ENCODE assay signal across 8 mouse cellular contexts in genomic region chr8:128358406-128358755, GRCm38 (mm10). TPM values are rescaled to one million over a fixed set of nuclear protein-coding genes. Genes with fewer than 3 reads are reported as not detected.
DNase-seq lines count a peak whose midpoint lies in the region; ATAC-seq and TF ChIP-seq lines count a peak whose summit lies in the region.

Gene Nrp1 (plus strand): TSS chr8:128358604.

- TF ChIP-seq CTCF in brain, embryonic 14.5 days (IDR thresholded peaks at IDR 0.05; ENCODE audit: borderline replicate concordance, extremely low read depth, insufficient read depth, insufficient read length): no peak

- no peaks in the 10 kb centered on the region for H3K9me3 ChIP-seq in intestine, embryonic 14.5 days (ENCODE audit: control insufficient read depth, low read length)
- no peaks in the 10 kb centered on the region for H3K9me3 ChIP-seq in limb, embryonic 11.5 days (ENCODE audit: control insufficient read depth, low read length)
- H3K9me3 ChIP-seq in midbrain, embryonic 12.5 days: no peaks in the 10 kb centered on the region
- no peaks in the 10 kb centered on the region for H3K9me3 ChIP-seq in stomach, embryonic 14.5 days (ENCODE audit: control insufficient read depth, low read depth, low read length)

- H3K4me2 ChIP-seq in intestine, embryonic 14.5 days (ENCODE audit: low read length): peak within 1 kb of the TSS; percentile 92
- H3K4me2 ChIP-seq in limb, embryonic 11.5 days (ENCODE audit: low read depth, severe bottlenecking): peak within 1 kb of the TSS; percentile 100
- H3K4me2 ChIP-seq in midbrain, embryonic 12.5 days (replicated peaks): peak within 1 kb of the TSS; percentile 100
- peak within 1 kb of the TSS; percentile 99 for H3K4me2 ChIP-seq in stomach, embryonic 14.5 days (replicated peaks; ENCODE audit: low read depth, low read length)

- TF ChIP-seq POLR2A in brain, embryonic 14.5 days (IDR thresholded peaks at IDR 0.05; ENCODE audit: borderline replicate concordance, extremely low read depth, insufficient read depth, insufficient read length, poor library complexity, severe bottlenecking): no peak; the same call in 1 of the 2 replicates

- H3K4me3 ChIP-seq in intestine, embryonic 14.5 days (ENCODE audit: low read depth, low read length): peak within 1 kb of the TSS; percentile 79
- H3K4me3 ChIP-seq in limb, embryonic 11.5 days (ENCODE audit: low read depth, low read length): peak within 1 kb of the TSS; percentile 73
- H3K4me3 ChIP-seq in midbrain, embryonic 12.5 days: peak within 1 kb of the TSS; percentile 72
- peak within 1 kb of the TSS; percentile 66 for H3K4me3 ChIP-seq in stomach, embryonic 14.5 days (ENCODE audit: low read depth, low read length)

- H3K27me3 ChIP-seq in intestine, embryonic 14.5 days (replicated peaks; ENCODE audit: control insufficient read depth, insufficient read depth, low read length): no peaks in the 10 kb centered on the region
- H3K27me3 ChIP-seq in limb, embryonic 11.5 days (ENCODE audit: control insufficient read depth, insufficient read depth, low read length): no peaks in the 10 kb centered on the region
- peaks cover 31% of the 10 kb centered on the region for H3K27me3 ChIP-seq in midbrain, embryonic 12.5 days
- no peaks in the 10 kb centered on the region for H3K27me3 ChIP-seq in stomach, embryonic 14.5 days (ENCODE audit: control insufficient read depth, insufficient read depth, low read length)

- peak; percentile 72 for DNase-seq in embryo, embryonic 9.5 days (ENCODE audit: extremely low spot score)
- DNase-seq in embryo, embryonic 10 days (ENCODE audit: low spot score): no peak
- peak; percentile 64 for DNase-seq in brain, embryonic 14.5 days (ENCODE audit: low read depth)
- DNase-seq in gastrocnemius, postnatal 36 days: peak; percentile 29 to 74
- no peak for DNase-seq in intestine, embryonic 14.5 days (ENCODE audit: low spot score)
- DNase-seq in limb, embryonic 11.5 days (ENCODE audit: low spot score): no peak

- H3K36me3 ChIP-seq in intestine, embryonic 14.5 days (ENCODE audit: control insufficient read depth, insufficient read depth, low read length): no peaks in the 10 kb centered on the region
- H3K36me3 ChIP-seq in limb, embryonic 11.5 days (ENCODE audit: control insufficient read depth, insufficient read depth, low read length): no peaks in the 10 kb centered on the region
- H3K36me3 ChIP-seq in midbrain, embryonic 12.5 days: no peaks in the 10 kb centered on the region
- no peaks in the 10 kb centered on the region for H3K36me3 ChIP-seq in stomach, embryonic 14.5 days (ENCODE audit: control insufficient read depth, insufficient read depth, low read length)

- peaks cover 8% of the 10 kb centered on the region for H3K4me1 ChIP-seq in intestine, embryonic 14.5 days (replicated peaks; ENCODE audit: control insufficient read depth, insufficient read depth, low read length)
- peaks cover 14% of the 10 kb centered on the region; the same call in 1 of the 2 replicates for H3K4me1 ChIP-seq in limb, embryonic 11.5 days (ENCODE audit: control insufficient read depth, insufficient read depth, low read length)
- H3K4me1 ChIP-seq in midbrain, embryonic 12.5 days: peaks cover 44% of the 10 kb centered on the region
- H3K4me1 ChIP-seq in stomach, embryonic 14.5 days (ENCODE audit: control insufficient read depth, insufficient read depth, low read length): 0 out of 2 replicates have a peak, but pooled peaks cover 2% of the 10 kb centered on the region

- peak within 1 kb of the TSS; percentile 90 for H3K9ac ChIP-seq in intestine, embryonic 14.5 days (ENCODE audit: low read length)
- H3K9ac ChIP-seq in limb, embryonic 11.5 days (ENCODE audit: low read length): peak within 1 kb of the TSS; percentile 87
- peak within 1 kb of the TSS; percentile 80 for H3K9ac ChIP-seq in midbrain, embryonic 12.5 days (replicated peaks)
- H3K9ac ChIP-seq in stomach, embryonic 14.5 days (replicated peaks; ENCODE audit: low read depth, low read length): peak within 1 kb of the TSS; percentile 70

- H3K27ac ChIP-seq in intestine, embryonic 14.5 days (ENCODE audit: low read depth): peak within 1 kb of the TSS; percentile 95
- H3K27ac ChIP-seq in limb, embryonic 11.5 days (replicated peaks; ENCODE audit: low read depth, low read length): peak within 1 kb of the TSS; percentile 90
- peak within 1 kb of the TSS; percentile 80 for H3K27ac ChIP-seq in midbrain, embryonic 12.5 days (replicated peaks)
- peak within 1 kb of the TSS; percentile 92 for H3K27ac ChIP-seq in stomach, embryonic 14.5 days (ENCODE audit: low read length)

- intact Hi-C loops in gastrocnemius, postnatal 36 days (cut with DNase I): loop anchor here (5.0 kb wide), 1 partner anchor 771 kb away; no protein-coding TSS in a partner anchor

- 0% methylated on average over 21 of the region's 21 CpGs for WGBS in intestine, embryonic 14.5 days
- WGBS in limb, embryonic 11.5 days: under 1% methylated on average over 21 of the region's 21 CpGs
- 1% methylated on average over 21 of the region's 21 CpGs for WGBS in midbrain, embryonic 12.5 days
- 0% methylated on average over 21 of the region's 21 CpGs for WGBS in stomach, embryonic 14.5 days

- ATAC-seq in intestine, embryonic 14.5 days (replicated peaks; ENCODE audit: low FRiP score, low TSS enrichment, low read depth): peak; percentile 20
- peak; percentile 20; the same call in 1 of the 2 replicates for ATAC-seq in limb, embryonic 11.5 days (ENCODE audit: insufficient number of reproducible peaks, low FRiP score, low TSS enrichment, low read depth)
- ATAC-seq in midbrain, embryonic 12.5 days (ENCODE audit: low FRiP score, low read depth): peak; percentile 16
- 0 out of 2 replicates have a peak, but pooled peaks have one; percentile 11 for ATAC-seq in stomach, embryonic 14.5 days (ENCODE audit: insufficient number of reproducible peaks, insufficient read depth, low FRiP score, low read depth)

RNA-seq across cellular contexts. Expression of gene Nrp1, which starts in this region (rescaled TPM):
- 30.7 and 36.2 TPM in 2 replicates for polyA plus RNA-seq in brain, embryonic 14.5 days (2012; rRNA removed)
- total RNA-seq in gastrocnemius, postnatal 36 days (2021): 10 to 100 TPM; 20.6 to 33.3 TPM
- polyA plus RNA-seq in intestine, embryonic 14.5 days (2014; fragmentation: Nextera tagmentation; extraction: Ambion mirVana): 65.5 and 66.0 TPM in 2 replicates
- polyA plus RNA-seq in limb, embryonic 11.5 days (2014; fragmentation: Nextera tagmentation; extraction: Ambion mirVana): 51.1 and 54.1 TPM in 2 replicates
- polyA plus RNA-seq in midbrain, embryonic 12.5 days (2016; fragmentation: Nextera tagmentation; extraction: Ambion mirVana): 34.8 and 35.3 TPM in 2 replicates
- 62.2 and 70.4 TPM in 2 replicates for polyA plus RNA-seq in stomach, embryonic 14.5 days (2014; fragmentation: Nextera tagmentation; extraction: Ambion mirVana)

Comparison
In these comparisons a context has a peak if more than half of its experiments do, and no peak if none do; other contexts are left out.
1. DNase-seq: peak in embryo, embryonic 9.5 days (single experiment), brain, embryonic 14.5 days (single experiment) and gastrocnemius, postnatal 36 days (2 of 2); none in embryo, embryonic 10 days (single experiment), intestine, embryonic 14.5 days (single experiment) and limb, embryonic 11.5 days (single experiment).
2. Peak in every context shown above with its lines, with median percentiles within 50 percentile points of each other: ATAC-seq, H3K27ac ChIP-seq, H3K4me2 ChIP-seq, H3K4me3 ChIP-seq and H3K9ac ChIP-seq.